Mouse (Mus musculus) embryo, embryonic 10 days (tissue): ENCODE measurements around the gene Ptprn2.

Experiments
- DNase-seq: peaks from one replicate; pipeline ENCODE4 v3.0.0-alpha.2; 2015; ENCODE audit warnings: low spot score

Ptprn2 gene

DNA sequence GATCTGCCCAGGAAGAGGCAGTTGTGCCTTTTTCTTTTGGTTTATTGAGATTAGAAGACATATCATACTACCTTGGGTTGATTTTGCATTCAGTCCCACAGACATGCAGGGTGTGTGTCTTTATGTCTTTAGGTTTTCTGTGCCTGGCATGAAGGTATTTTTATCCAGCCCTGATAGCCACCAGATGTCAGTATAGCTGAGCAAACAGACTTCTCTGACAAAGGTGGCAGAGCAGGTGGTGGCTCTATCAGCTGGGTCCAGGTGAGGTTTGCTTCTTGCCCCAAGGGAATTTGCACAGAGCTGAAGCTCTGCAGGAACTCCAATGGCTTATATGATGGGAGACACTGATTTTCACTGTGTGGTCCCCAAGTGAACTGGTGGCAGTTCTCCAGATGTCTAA lies 161.3 kb downstream of the Ptprn2 start:
- no peak for DNase-seq

DNA sequence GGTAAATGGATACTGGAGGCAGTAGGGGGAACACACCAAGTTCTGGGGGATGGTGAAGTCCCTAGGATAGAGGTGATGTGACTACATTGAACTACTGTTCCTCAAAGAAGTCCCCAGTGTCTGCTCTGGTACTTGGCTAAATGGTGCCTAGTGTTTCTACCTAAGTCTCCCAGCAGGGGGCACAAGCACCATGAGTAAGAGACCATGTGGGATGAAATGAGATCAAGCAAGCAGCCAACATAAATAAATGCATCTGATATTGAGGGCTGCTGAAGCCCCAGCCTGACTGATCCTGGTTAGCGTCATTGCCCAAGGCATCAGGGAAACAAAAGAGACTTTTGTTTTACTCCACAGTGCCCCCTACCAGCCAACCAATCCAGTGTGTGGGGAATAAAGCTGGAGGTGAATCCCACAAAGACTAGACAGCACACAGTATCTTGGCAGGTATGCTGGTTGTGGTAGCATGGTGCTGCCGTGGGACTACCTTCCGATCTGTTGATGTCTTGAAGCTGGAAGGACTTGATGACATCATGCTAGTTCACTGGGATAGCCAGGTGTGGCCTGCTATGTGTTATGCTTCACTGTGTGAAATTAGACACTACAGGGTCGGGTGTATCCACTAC lies 163.2 kb downstream of the Ptprn2 start:
- DNase-seq = peak; percentile 65

DNA sequence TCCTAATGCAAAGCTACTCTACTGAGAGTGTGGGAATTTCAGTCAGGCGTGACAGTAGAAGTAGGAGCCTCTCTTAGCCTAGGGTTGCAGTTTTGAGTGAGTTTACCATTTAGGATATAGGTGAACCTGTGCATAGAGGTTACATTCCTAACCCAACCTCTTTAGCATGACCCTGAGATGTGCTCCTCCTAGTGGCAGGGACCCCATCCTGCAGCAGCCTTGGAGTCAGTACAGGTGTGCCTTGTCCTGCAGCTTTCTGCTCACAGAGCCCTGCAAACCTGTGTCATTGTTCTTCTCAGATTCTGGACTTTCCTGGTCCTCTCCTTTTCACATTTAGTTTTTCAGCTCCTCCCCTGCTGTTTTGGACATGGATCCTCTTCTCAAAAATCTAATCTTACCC lies 168.2 kb downstream of the Ptprn2 start:
- DNase-seq = no peak

DNA sequence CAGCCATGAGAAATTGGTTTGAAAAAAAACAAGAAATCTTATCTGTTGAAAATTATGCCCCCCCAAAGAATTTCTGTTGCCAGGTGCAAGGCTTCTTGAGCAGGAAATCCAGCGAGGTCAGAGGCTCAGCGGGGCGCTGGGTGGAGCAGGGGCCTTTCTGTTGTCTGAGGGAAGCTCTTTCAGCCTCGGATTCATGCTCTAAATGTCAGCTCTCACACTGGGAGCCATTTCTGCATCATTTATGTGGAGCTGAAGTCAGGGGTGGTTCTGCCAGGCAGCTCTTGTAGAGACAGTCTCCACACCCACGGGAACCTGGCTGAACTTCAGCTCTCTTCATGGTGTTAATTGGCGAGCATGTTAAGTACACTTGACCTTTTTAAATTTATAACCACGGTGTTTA lies 174.6 kb downstream of the Ptprn2 start:
- DNase-seq = no peak

DNA sequence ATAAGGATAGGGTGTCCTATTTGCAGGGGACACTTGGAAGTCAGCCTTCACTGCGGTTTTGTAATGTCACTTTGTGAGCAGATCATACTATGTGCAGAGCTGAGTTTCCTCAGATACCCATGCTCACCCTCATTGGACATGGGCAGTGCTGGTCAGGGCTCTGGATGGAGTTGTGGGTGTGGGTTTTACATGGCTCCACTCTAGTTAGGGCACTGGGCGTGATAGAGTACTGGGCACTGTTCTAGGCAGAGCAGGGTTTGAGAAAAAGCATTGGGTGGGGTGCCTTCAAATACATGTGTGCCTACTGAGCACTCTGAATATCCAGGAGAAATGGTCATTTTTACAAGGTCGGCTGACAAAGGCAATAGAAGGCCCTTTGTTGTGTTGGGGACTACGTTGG lies 175.5 kb downstream of the Ptprn2 start:
- DNase-seq = no peak

DNA sequence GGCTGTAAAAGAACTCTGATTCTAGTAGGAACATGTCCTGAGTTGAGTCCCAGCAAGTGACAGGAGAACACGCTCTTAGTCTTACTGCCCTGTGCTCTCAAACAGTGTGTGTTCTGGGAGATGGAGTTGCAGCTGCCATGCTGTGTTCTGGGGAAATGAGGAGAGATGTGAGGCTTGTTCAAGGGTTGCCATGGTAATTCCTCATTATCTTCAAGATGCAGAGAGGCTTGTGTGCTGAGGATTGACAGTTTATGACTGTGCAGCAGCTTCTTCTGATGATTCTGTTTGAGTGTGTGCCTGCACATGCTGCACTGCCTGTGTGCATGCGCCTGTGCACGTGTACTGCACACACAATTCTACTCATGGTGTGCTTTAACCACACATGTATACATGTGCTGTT lies 192.2 kb downstream of the Ptprn2 start:
- DNase-seq = peak; percentile 40

DNA sequence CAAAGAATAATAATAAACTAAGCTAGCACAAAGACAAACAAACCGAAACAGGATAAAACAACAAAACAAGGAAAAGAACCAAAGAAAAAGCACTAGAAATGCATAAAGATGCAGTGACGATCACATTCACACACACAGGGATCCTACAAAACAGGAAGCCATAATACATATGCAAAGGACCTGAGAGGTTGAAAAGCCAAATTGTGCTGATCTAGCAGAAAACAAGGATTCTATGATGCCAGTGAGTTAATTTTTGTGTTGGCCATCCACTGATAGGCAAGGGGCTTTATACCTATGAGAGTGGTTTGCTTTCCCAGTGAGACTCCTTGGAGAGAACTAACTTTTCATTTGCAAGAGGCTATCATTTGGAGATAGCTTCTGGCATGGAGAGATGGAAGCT lies 204.3 kb downstream of the Ptprn2 start:
- DNase-seq = no peak

DNA sequence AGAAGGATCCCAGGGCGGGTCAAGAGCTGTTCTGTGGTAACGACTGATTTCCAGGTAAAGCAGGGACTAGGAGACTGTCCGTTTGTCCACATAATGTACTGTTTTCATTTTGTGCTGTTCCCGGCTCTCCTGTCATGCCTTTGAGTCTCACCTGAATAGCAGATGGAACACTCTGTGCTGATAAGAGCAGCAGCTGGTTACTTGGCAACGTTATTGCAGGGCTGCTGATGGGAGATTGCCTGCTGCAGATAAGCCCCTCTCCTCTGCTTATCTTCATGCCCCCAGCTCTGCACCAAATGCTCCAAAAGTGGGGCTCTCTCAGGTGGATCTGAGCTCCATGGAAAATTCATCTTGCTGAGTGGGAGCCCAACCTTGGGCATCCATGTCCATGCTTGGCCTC lies 224.0 kb downstream of the Ptprn2 start:
- no peak for DNase-seq

DNA sequence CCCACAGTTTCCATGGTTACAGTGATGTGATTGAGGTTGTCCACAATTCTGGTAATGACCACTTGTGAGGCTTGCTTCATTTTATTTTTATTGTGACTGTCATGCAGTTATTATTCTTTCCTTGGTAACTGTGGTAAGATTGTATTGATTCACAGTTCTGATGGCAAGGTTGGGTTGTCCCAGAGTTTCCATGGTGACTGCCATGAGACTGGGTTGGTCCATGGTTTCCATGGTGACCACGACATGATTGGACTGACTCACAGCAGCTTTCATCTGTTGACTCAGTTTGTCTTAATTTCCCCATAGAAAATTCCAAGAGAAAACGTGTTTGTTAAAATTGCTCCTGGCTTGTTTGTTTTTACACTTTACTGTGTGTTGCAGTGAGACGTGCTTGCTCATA lies 225.2 kb downstream of the Ptprn2 start:
- no peak for DNase-seq

DNA sequence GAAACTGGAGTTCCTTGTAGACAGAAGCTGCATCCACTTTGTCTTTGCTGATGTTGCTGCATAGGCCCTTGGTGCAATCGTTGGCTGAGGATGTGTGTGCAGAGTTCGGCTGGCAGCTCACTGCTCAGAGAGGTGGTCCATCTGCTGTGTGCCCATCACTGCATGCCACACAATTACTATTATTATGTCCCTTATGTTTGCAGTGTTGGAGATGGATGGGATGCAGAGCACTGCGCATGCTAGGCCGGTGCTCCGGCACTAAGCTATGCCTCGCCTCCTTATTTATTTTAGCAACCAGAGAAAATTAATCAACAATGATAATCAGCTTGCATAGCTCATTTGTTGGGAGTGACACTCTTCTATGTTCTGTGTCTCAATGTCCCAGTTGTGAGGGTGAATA lies 225.6 kb downstream of the Ptprn2 start:
- DNase-seq = no peak

DNA sequence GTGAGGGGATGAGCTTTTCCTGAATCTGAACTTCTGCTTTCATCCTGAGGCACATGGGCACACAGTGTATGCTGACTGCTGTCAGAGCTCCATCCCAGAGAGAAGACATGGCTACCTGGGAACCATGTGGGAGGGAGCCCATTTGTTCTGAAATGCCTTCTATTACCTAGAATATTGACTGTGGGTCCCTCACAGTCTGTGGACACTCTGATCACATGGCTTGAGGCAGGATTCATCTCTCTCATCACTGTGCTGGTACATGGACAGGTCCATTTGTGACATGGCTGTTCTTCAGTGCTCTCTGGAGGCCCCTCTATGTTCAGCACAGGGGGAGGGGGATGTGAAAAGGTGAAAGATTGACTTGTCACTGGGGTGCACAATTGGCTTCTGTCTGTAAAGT lies 227.6 kb downstream of the Ptprn2 start:
- DNase-seq = no peak

DNA sequence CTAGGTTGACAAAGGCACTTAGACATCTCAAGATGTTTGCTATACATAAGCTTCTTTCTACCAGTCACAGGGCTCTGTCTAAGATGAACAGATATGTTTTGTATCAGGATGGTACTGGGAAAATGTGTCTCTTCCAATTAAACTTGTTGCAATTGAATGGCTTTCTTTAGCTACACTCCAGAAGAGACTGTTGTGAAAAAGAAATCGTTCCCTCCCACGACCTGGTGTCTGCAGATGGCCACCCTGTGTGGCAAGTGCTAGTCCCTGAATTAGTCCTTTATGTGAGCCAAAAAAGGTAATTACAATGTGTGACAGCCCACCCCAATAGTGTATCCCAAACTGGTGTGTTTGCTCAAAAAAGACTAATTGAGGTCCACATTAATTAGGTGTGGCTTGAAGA lies 235.5 kb downstream of the Ptprn2 start:
- no peak for DNase-seq

DNA sequence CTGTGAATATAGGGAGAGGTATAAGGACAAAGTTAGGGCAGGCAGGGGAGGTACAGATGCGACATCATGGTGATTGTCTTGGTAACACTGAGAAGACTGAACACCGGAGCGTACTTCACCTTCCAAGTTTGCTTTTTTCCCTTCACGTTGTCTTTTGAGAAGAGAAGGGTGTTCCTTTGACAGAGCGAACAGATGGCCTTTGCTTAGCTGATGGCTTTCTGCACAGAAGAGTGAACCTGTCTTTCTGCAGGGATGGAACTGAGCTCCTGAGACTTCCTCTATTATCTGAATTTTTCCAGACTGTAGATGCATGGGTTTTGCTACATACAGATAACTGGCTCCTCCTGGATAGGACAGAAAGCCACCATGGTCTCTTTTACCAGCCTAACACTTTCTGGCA lies 254.6 kb downstream of the Ptprn2 start:
- DNase-seq = no peak

DNA sequence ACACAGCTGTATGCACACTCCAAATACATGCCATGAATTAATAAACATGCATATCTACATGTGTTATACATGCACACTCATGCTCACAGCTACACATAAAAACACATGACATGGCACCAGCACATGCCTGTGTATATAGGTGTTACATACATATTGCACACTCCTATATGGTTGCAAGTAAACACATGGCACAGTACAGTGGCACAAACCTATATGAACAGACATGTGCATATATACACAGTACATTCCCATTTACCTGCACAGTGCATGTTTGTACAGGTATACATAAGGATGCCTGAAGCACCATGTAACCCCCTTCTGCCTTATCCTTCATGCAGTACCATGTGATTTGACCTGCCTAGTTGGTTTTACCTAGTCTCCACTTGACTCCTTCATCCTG lies 255.8 kb downstream of the Ptprn2 start:
- DNase-seq = no peak

DNA sequence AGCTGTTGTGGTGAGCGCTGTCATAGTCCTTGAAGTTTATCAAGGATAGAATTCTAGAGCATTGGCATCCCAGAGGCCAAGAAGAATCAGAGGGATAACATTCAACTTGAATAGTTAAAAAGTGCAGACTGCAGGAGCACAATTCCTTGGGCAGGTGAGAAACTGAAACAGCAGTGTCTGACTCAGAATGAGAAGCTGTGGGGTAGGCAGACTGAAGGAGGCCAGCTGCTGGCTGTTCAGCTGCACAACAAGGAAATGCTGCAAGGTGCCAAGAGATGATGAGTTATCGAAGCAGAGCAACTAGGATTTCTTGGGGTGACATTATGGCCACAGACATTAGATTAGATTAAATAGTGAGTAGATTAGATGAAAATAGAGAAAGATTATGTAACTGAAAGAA lies 260.9 kb downstream of the Ptprn2 start:
- DNase-seq = no peak

DNA sequence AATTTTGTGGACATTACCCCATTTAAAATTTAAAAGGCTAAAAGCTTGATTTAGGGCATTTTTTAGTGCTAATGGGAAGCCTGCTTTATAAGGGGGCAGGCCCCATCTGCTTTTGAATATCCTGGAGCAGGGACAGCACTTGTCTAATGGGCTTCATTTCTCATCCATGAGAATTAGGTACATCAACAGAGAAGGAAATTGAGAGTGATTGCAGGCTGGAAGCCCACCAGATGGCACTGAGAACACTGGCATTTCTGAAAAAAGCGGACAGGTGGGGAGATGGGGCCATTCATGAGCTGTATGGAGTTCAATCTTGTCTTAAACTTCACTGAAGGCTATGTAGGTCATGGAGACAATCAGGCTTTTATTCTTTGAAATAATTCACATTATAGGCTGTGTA lies 267.3 kb downstream of the Ptprn2 start:
- DNase-seq = no peak

DNA sequence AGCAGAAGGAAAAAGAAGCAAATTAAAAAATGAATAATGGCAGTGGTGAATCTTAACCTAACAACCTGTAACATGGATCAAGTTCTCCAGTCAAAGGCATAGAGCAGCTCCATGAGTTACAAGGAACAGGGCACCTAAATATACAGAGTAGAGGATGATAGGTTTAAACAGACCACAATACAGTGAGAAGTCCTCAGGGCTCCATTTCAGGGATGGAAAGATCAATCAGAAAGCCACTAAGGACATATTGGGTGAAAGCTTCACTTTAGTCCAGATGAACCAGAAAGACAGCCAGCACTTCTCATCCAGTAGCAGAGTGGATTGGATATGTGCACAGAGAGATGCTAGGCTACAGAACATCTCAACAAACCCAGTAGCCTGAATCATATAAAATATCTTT lies 278.4 kb downstream of the Ptprn2 start:
- DNase-seq = no peak

DNA sequence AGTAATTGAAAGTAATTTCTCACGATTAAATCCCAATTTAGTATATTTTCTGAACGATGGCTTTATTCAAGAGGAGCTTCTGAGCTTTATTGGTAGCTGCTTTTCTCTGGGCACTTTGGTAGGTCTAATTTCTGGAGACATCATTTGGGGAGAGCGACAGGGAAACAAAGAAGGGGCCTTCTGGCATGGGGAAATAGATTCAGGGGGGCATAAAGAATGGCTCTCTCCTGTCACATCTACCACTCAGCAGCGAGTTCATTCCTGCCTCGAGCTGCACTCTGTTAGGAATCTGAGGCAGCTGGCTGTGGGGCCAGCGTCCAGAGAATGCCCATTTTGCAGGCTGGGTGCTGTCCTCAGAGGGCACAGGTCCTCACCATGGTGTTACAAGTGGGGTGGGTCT lies 285.4 kb downstream of the Ptprn2 start:
- no peak for DNase-seq

DNA sequence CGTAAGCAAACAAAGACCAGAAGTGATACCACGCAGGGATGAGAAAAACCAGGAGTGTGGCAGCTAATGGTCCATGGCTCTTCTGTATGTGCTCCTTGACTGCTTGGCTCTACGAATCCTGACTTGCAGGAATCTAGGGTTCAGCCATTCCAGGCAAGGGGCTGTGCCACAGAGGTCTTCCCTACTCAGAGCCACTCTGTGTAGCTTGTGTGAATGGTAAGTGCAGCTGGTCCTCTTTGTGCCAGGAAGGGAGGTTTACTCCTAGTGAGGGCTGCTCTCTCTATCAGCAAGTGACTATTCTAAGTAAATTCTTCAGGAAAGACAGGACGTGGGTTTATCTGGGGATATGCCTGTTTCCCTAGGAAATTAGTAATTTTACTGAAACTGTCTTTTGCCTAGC lies 286.0 kb downstream of the Ptprn2 start:
- no peak for DNase-seq

DNA sequence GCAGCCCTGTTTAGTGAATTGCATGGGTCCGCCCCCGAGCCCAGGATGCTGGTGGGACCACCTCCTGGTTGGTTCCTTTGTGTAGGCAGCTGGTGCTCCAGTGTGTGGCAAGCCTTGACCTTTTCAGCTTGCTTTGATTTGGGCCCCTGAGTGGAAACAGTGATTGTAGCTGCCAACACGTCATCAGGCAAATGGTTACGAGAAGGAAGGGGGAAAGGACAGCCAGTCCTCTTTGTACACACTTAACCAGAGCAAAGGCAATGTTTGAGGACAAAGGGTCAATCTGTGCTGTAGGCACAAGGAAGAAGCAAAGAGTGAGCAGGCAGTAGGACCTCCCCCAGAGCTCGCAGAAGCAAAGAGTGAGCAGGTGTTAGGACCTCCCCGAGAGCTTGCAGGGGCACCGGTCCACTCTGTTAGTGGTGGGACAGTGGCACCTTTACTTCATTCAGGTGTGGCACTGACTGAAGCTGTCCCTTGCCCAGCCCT lies 286.6 kb downstream of the Ptprn2 start:
- DNase-seq = peak; percentile 53

DNA sequence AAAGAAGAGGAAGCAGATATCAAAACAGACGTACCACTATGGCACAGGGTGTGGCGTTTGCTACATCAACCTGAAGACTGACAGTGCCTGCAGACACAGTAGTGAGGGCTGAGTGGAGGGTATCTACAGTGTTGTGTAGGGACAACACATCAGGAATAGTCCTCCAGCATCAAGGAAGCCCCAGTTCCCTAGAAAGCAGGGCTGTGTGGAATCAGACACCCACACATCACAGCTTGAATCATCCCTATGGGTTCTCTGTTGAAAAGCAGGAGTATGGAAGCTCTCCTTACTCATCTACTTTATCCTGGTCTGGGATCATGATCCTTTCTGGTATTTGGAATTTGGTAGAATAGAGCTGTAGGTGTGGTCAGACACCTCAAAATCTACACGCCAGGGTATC lies 287.8 kb downstream of the Ptprn2 start:
- DNase-seq = no peak

DNA sequence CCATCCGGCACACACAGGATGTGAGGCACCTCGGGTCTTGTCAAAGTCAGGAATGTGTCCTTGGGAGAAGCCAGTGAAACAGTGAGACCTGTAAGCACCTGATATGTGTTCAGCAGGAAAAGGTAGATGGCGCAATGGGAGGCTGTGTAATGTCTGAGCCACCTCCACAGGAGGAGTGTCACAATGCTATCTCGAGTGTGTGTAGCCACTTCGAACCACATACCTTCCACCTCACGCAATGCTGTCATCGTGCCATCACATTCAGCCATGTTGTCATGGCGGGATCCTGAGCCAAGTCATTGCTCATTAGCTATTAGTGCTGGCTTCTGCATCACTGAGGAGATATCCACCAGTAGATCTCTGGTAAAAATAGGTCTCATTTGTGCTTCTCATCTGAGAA lies 290.9 kb downstream of the Ptprn2 start:
- DNase-seq = no peak

DNA sequence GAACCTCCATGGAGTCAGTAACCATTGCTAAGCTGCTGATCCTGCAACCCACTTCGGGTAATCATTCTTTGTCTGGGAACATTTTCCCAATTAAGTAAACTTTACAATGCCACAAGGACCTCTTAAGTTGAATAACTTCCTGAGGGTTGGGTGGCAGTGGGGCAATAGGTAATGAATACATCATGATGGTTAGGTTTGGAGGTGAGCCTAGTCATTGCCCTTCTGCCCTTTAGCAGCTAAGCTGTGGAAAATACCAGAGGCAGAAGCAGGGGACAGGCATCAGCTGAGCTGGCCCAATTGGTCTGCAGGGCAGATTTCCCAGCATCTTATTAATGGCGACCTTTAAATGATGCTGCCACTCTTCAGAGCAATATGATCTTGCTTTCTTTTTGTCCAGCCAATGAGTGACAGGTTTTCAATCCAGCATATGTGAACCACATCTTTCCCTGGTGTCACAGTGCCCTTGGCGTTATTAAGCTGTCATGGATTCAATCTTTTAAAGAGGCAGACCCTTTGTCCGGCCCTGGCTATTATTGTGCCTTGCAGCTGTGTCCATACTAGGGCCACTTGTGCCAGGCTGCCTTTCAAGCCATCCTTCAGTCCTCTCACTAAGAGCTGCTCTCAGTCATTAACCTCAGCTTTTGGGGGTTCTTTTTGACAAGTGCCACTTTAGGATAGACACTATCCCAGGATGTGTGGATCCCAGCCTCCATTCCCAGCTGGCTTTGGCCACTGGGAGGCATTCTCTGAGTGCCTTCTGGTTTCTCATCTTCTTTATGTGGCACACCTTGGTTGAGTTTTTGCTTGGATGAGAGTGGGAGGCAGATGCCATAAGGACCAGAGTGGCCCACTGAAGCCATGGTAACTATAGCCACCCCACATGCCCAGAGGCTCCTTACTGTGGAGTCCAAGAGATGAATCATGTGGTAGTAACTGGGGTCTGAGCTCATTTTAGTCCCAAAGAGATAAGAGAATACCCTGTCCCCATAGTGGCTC lies 292.9 kb downstream of the Ptprn2 start:
- peak; percentile 10 for DNase-seq

DNA sequence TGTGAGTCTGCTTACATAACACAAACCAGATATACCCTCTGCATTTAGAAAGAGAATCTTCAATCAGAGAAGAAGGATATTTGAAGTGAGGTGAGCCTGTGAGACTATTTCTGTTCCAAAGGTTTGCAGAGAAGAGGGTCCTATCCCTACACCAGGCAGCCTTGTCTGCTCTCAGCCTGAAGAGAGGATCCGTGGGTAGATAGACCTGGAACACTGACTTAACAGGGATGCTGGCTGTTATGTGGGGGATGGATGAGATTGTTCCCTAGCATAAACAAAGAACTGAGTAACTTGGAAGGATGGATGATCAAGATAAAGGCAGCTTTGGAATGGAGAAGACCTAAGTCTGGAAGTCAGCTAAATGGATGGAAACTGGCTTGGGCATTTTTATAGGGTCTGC lies 294.9 kb downstream of the Ptprn2 start:
- DNase-seq = no peak
